Mouse (Mus musculus) layer of hippocampus, adult 8-10 months (tissue): ENCODE data around the gene Ndufs3. TPM values are rescaled to one million over a fixed set of nuclear protein-coding genes. Genes with fewer than 3 reads are reported as not detected.

ENCODE experiments used
- DNase-seq, 2 experiments: peaks; one replicate each; pipeline ENCODE4 v3.0.0; 2022; ENCODE audit warnings: low spot score in 2 of 2
- total RNA-seq, 4 experiments: library from RNA; stranded (reverse); gene quantifications; 2 replicates each; pipeline ENCODE4 v1.2.4; 2022

Ndufs3 gene
- 100 to 1,000 TPM; 234 to 266 (median 248) TPM for total RNA-seq

- peak; percentile 75 to 86 for DNase-seq
Measured at GRCm38 (mm10) chr2:90904076-90904855, at the start of gene Ndufs3, which contains the start of gene Kbtbd4. TSS of gene Ndufs3 (minus strand) at chr2:90904827. TSS of gene Kbtbd4 (plus strand) at chr2:90904740.

- DNase-seq, result no peak
Measured at GRCm38 (mm10) chr2:90953461-90953860, 48.8 kb upstream of the Ndufs3 start.

- DNase-seq, result no peak
Measured at GRCm38 (mm10) chr2:90950582-90951194, 46.1 kb upstream of the Ndufs3 start.

GRCm38 (mm10) chr2:90950149-90950548 is 45.5 kb upstream of the Ndufs3 start:
- DNase-seq, result no peak

- no peak for DNase-seq
Measured at GRCm38 (mm10) chr2:90941744-90942143, 37.1 kb upstream of the Ndufs3 start.

GRCm38 (mm10) chr2:90940233-90941229 is 35.9 kb upstream of the Ndufs3 start, which contains the start of gene Celf1:
TSS of gene Celf1 (plus strand) at chr2:90940382.
- DNase-seq, result peak; percentile 49 to 70

- DNase-seq, result no peak
Measured at GRCm38 (mm10) chr2:90939750-90940149, 35.1 kb upstream of the Ndufs3 start.

- no peak for DNase-seq
Measured at GRCm38 (mm10) chr2:90938362-90938761, 33.7 kb upstream of the Ndufs3 start.

GRCm38 (mm10) chr2:90932273-90932672 is 27.6 kb upstream of the Ndufs3 start:
- DNase-seq, result no peak

GRCm38 (mm10) chr2:90931829-90932228 is 27.2 kb upstream of the Ndufs3 start:
- DNase-seq, result no peak

- DNase-seq, result no peak
Measured at GRCm38 (mm10) chr2:90928566-90928965, 23.9 kb upstream of the Ndufs3 start.

GRCm38 (mm10) chr2:90922636-90923035 is 18.0 kb upstream of the Ndufs3 start:
- DNase-seq, result no peak

GRCm38 (mm10) chr2:90921178-90921577 is 16.6 kb upstream of the Ndufs3 start:
- no peak for DNase-seq

- no peak for DNase-seq
Measured at GRCm38 (mm10) chr2:90917999-90918698, 13.5 kb upstream of the Ndufs3 start.

- DNase-seq, result peak in 1 of 2 experiments; percentile 42
Measured at GRCm38 (mm10) chr2:90917233-90917998, 12.8 kb upstream of the Ndufs3 start.

- DNase-seq, result no peak
Measured at GRCm38 (mm10) chr2:90916560-90917232, 12.1 kb upstream of the Ndufs3 start.

GRCm38 (mm10) chr2:90915516-90915915 is 10.9 kb upstream of the Ndufs3 start:
- DNase-seq, result no peak

GRCm38 (mm10) chr2:90913671-90914070 is 9.0 kb upstream of the Ndufs3 start:
- DNase-seq, result no peak

GRCm38 (mm10) chr2:90911668-90912067 is 7.0 kb upstream of the Ndufs3 start:
- no peak for DNase-seq
